Mouse (Mus musculus) cortical plate, adult 2 months (tissue): ENCODE data around the gene Actg2.

Experiments
- CTCF ChIP-seq: fragments of 200-500 bp; IDR thresholded peaks from 2 replicates; pipeline ENCODE4 v1.5.1; 2011; ENCODE audit warnings: mild to moderate bottlenecking, control low read depth, low read length; ENCODE audit not compliant: insufficient read depth; ENCODE audit errors: extremely low read depth
- POLR2A ChIP-seq: fragments of 200-500 bp; IDR thresholded peaks from 2 replicates; pipeline ENCODE4 v1.6.1; 2011; ENCODE audit warnings: mild to moderate bottlenecking, low read length, control low read depth; ENCODE audit not compliant: insufficient read depth; ENCODE audit errors: extremely low read depth

- TF ChIP-seq CTCF (no peak), POLR2A (no peak)
These were observed 41.5 kb upstream of the Actg2 start for GRCm38 (mm10) chr6:83577534-83577933.
